Mouse (Mus musculus): ENCODE measurements around the gene Bri3bp.

DNA sequence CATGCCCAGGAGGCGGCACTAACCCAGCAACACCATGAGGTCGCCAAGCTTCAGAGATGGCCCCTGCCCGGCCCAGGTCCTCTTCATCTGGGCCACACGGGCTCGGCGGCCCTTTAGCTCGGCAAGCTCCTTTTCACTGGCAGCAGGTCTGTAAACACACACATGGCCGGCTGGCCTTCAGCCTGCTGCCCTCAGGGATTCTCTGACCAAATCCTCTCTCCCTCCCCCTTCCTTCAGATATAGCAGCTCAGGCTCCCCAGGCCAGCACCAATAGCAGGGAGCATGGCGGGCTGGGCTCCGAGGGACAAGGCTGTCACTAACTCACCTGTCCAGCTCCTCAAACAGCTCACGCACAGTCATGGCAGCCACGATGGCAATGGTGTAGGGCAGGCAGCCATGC is 22.7 kb upstream of the Bri3bp start:
- no peak for TF ChIP-seq CTCF (IDR thresholded peaks at IDR 0.05)
- TF ChIP-seq EP300 (IDR thresholded peaks at IDR 0.05), result no peak

Data from lung, postnatal 0 days (tissue).